Mouse (Mus musculus) liver, embryonic 13.5 days (tissue): ENCODE results near the gene Ms4a2. TPM values are rescaled to one million over a fixed set of nuclear protein-coding genes. Genes with fewer than 3 reads are reported as not detected.

ENCODE experiments used
- ATAC-seq: fragments of 200-750 bp; cut with Nextera tagmentation; 2 replicates; pipeline ENCODE4 v1.8.0; 2017; ENCODE audit warnings: low read depth, mild to moderate bottlenecking, moderate number of reproducible peaks, moderate library complexity
- DNase-seq: peaks from one replicate; pipeline ENCODE4 v3.0.0; 2022
- H3K27ac ChIP-seq: fragments of 300-500 bp; sonication (generic); 2 replicates; pipeline ENCODE4 v1.5.1; 2015; ENCODE audit warnings: moderate library complexity, mild to moderate bottlenecking, inconsistent platforms
- H3K27me3 ChIP-seq: fragments of 300-500 bp; sonication (generic); 2 replicates; pipeline ENCODE4 v1.6.1; 2015; ENCODE audit warnings: mild to moderate bottlenecking, inconsistent platforms
- H3K36me3 ChIP-seq: fragments of 300-500 bp; sonication (generic); 2 replicates; pipeline ENCODE4 v1.6.1; 2015; ENCODE audit warnings: mild to moderate bottlenecking, inconsistent platforms
- H3K4me1 ChIP-seq: fragments of 300-500 bp; sonication (generic); replicated peaks from 2 replicates; pipeline ENCODE4 v1.6.1; 2015; ENCODE audit warnings: inconsistent platforms
- H3K4me2 ChIP-seq: fragments of 300-500 bp; sonication (generic); 2 replicates; pipeline ENCODE4 v1.6.1; 2015; ENCODE audit warnings: inconsistent platforms, mild to moderate bottlenecking, moderate library complexity
- H3K4me3 ChIP-seq: fragments of 300-500 bp; sonication (generic); replicated peaks from 2 replicates; pipeline ENCODE4 v1.5.1; 2015; ENCODE audit warnings: mild to moderate bottlenecking, inconsistent platforms
- H3K9ac ChIP-seq: fragments of 300-500 bp; sonication (generic); 2 replicates; pipeline ENCODE4 v1.6.1; 2015; ENCODE audit warnings: mild to moderate bottlenecking, inconsistent platforms
- H3K9me3 ChIP-seq: fragments of 300-500 bp; sonication (generic); replicated peaks from 2 replicates; pipeline ENCODE4 v1.6.1; 2016; ENCODE audit warnings: inconsistent platforms
- WGBS: fragments of 180-500 bp; shearing (Covaris S2); methylation state at CpG from one replicate; pipeline ENCODE4 v1.1.7; 2015; ENCODE audit not compliant: insufficient replicate concordance; 5-methylcytosine and 5-hydroxymethylcytosine counted together
- polyA plus RNA-seq: library from polyadenylated mRNA; unstranded; fragments of >200 nt; fragmentation: Nextera tagmentation; extraction: Ambion mirVana; gene quantifications from 2 replicates; pipeline ENCODE4 v1.2.1, GENCODE M21; 2015

The Ms4a2 gene
- polyA plus RNA-seq, result 0.90 and 1.3 TPM in 2 replicates

- no peaks in the 10 kb centered on the region for H3K36me3 ChIP-seq
Measured at GRCm38 (mm10) chr19:11623551-11623950, at the start of gene Ms4a2. TSS of gene Ms4a2 (minus strand) at chr19:11623719.

DNA sequence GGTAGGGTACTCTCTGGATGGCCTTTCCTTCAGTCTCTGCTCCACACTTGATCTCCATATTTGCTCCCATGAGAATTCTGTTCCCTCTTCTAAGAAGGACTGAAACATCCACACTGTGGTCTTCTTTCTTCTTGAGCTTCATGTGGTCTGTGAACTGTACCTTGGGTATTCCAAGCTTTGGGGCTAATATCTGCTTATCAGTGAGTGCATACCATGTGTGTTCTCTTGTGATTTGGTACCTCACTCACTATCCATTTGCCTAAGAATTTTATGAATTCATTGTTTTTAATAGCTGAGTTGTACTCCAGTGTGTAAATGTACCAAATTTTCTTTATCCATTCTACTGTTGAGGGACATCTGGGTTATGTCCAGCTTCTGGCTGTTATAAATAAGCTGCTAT is 38.0 kb upstream of the Ms4a2 start:
- DNase-seq (no peak), ATAC-seq (peak; percentile 58; the same call in 1 of the 2 replicates)
- no peak overlapping the region for H3K27ac ChIP-seq
- no peaks in the 10 kb centered on the region for H3K9me3 ChIP-seq
- H3K27me3 ChIP-seq, result no peaks in the 10 kb centered on the region
- no peaks in the 10 kb centered on the region for H3K36me3 ChIP-seq
- H3K9ac ChIP-seq, result no peak overlapping the region
- H3K4me2 ChIP-seq, result 0 out of 2 replicates have a peak overlapping the region, but pooled peaks have one; percentile 6
- no peak overlapping the region for H3K4me3 ChIP-seq
- H3K4me1 ChIP-seq, result peaks cover 12% of the 10 kb centered on the region

More at GRCm38 (mm10) chr19:11623551-11623950, at the start of gene Ms4a2:
- no peaks in the 10 kb centered on the region for H3K27me3 ChIP-seq
- ATAC-seq (no peak), DNase-seq (no peak)
- 63% methylated on average over 2 of the region's 2 CpGs for WGBS
- H3K9me3 ChIP-seq, result no peaks in the 10 kb centered on the region
- H3K4me3 ChIP-seq, result no peak within 1 kb of the TSS
- no peak within 1 kb of the TSS for H3K4me2 ChIP-seq
- H3K9ac ChIP-seq, result no peak within 1 kb of the TSS
- H3K4me1 ChIP-seq, result peaks cover 13% of the 10 kb centered on the region
- no peak within 1 kb of the TSS for H3K27ac ChIP-seq

DNA sequence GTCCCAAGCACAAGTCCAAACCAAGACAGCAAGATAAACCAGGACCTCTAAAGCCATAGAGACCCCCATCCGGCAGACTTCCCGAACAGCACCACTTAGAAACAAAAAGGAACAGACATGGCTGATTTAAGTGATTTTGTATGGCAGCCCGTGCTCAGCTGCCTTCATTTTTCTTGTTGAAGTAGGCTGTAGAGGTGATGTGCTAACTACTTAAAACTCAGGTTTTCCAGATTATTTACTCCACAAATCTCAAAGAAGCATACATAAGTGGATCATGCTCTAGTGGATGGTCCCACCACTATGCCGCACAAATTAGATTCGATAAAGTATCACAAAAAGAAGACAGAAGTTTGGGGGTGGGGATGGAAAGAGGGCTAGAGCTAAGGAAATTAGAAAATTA is 36.9 kb upstream of the Ms4a2 start, which contains the start of gene Oosp2:
Oosp2 (minus strand) TSS at position 101 of the 400 bp plus-strand sequence.
- no peak for ATAC-seq
- DNase-seq, result no peak
- no peaks in the 10 kb centered on the region for H3K9me3 ChIP-seq
- 80% methylated on average over 5 of the region's 5 CpGs for WGBS
- H3K27me3 ChIP-seq, result no peaks in the 10 kb centered on the region
- 0 out of 2 replicates have a peak within 1 kb of the TSS, but pooled peaks have one; percentile 6 for H3K4me2 ChIP-seq
- H3K27ac ChIP-seq, result no peak within 1 kb of the TSS
- no peaks in the 10 kb centered on the region for H3K36me3 ChIP-seq
- peaks cover 12% of the 10 kb centered on the region for H3K4me1 ChIP-seq
- H3K4me3 ChIP-seq, result no peak within 1 kb of the TSS
- H3K9ac ChIP-seq, result no peak within 1 kb of the TSS

GRCm38 (mm10) chr19:11659142-11659541 is 35.6 kb upstream of the Ms4a2 start:
- H3K4me3 ChIP-seq, result no peak overlapping the region
- H3K9me3 ChIP-seq, result no peaks in the 10 kb centered on the region
- no peaks in the 10 kb centered on the region for H3K27me3 ChIP-seq
- ATAC-seq, result no peak
- no peak overlapping the region for H3K27ac ChIP-seq
- H3K4me1 ChIP-seq, result peaks cover 12% of the 10 kb centered on the region
- 37% methylated on average over 2 of the region's 2 CpGs for WGBS
- no peaks in the 10 kb centered on the region for H3K36me3 ChIP-seq
- no peak for DNase-seq
- no peak overlapping the region for H3K4me2 ChIP-seq
- no peak overlapping the region for H3K9ac ChIP-seq

DNA sequence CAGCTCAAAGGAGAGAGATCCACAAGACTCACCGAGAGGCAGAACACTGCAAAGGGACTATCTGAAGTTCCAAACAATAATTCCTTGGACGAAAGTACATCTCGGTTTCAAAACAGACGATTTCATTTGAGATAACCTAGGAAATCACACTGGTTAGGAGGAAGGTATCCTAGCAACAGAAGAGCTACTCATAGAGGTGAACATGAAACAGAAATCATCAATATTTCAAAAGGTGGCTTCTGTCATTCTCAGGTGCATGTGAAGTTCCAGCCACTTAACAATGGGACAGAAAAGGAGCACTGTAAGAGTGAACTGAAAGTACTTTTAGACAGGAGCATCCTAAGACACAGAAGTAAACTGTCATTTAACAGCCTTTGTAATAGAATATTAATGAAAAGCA is 26.0 kb upstream of the Ms4a2 start:
- no peak overlapping the region for H3K4me3 ChIP-seq
- H3K4me2 ChIP-seq, result no peak overlapping the region
- no peaks in the 10 kb centered on the region for H3K36me3 ChIP-seq
- ATAC-seq (no peak), DNase-seq (no peak)
- no peak overlapping the region for H3K9ac ChIP-seq
- no peaks in the 10 kb centered on the region for H3K27me3 ChIP-seq
- WGBS, result 64% methylated on average over 4 of the region's 4 CpGs
- no peaks in the 10 kb centered on the region for H3K9me3 ChIP-seq
- H3K27ac ChIP-seq, result no peak overlapping the region
- no peaks in the 10 kb centered on the region for H3K4me1 ChIP-seq

GRCm38 (mm10) chr19:11646166-11646565 is 22.6 kb upstream of the Ms4a2 start:
- no peak for DNase-seq
- Histone ChIP-seq H3K36me3 (no peaks in the 10 kb centered on the region), H3K27me3 (no peaks in the 10 kb centered on the region), H3K4me2 (no peak overlapping the region), H3K9me3 (no peaks in the 10 kb centered on the region), H3K4me1 (no peaks in the 10 kb centered on the region), H3K27ac (no peak overlapping the region), H3K9ac (no peak overlapping the region), H3K4me3 (no peak overlapping the region)
- 54% methylated on average over 3 of the region's 3 CpGs for WGBS
- no peak for ATAC-seq

GRCm38 (mm10) chr19:11640732-11641131 is 17.2 kb upstream of the Ms4a2 start, which contains the start of gene Ms4a3:
TSS of gene Ms4a3 (minus strand) at chr19:11640851.
- H3K4me2 ChIP-seq, result no peak within 1 kb of the TSS
- H3K9ac ChIP-seq, result no peak within 1 kb of the TSS
- DNase-seq (no peak), ATAC-seq (no peak)
- H3K4me3 ChIP-seq, result no peak within 1 kb of the TSS
- H3K36me3 ChIP-seq, result no peaks in the 10 kb centered on the region
- H3K9me3 ChIP-seq, result no peaks in the 10 kb centered on the region
- no peak within 1 kb of the TSS for H3K27ac ChIP-seq
- 28% methylated on average over 1 of the region's 1 CpGs for WGBS
- H3K27me3 ChIP-seq, result no peaks in the 10 kb centered on the region
- no peaks in the 10 kb centered on the region for H3K4me1 ChIP-seq

- no peak for ATAC-seq
- H3K9me3 ChIP-seq, result no peaks in the 10 kb centered on the region
- H3K4me3 ChIP-seq, result no peak overlapping the region
- H3K36me3 ChIP-seq, result no peaks in the 10 kb centered on the region
- H3K27ac ChIP-seq, result no peak overlapping the region
- H3K9ac ChIP-seq, result no peak overlapping the region
- WGBS, result 48% methylated on average over 4 of the region's 4 CpGs
- H3K27me3 ChIP-seq, result no peaks in the 10 kb centered on the region
- H3K4me2 ChIP-seq, result no peak overlapping the region
- no peaks in the 10 kb centered on the region for H3K4me1 ChIP-seq
- DNase-seq, result no peak
Measured at GRCm38 (mm10) chr19:11639038-11639437, 15.5 kb upstream of the Ms4a2 start.

DNA sequence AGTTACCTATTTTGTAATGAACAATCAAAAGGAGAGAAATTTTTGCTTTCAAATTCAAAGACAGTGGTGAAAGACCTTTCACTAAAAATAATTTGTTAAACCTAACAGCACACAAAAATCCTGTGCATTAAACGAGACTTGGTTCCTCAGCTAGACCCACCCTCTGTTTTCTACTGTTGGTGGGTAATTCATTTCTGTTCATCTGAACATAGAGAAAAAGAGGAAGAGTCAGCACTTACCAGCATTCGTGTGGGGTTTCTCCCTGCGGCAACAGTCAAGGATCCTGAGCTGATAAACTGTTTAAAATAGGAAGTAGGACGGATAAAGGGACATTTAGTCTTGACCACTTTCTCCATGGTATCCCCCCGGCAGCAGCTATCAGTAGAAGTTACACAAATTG is 12.1 kb upstream of the Ms4a2 start:
- Histone ChIP-seq H3K4me3 (no peak overlapping the region), H3K27me3 (no peaks in the 10 kb centered on the region)
- 13% methylated on average over 5 of the region's 5 CpGs for WGBS

GRCm38 (mm10) chr19:11634330-11634729 is 10.8 kb upstream of the Ms4a2 start:
- 34% methylated on average over 2 of the region's 2 CpGs for WGBS
- DNase-seq (no peak), ATAC-seq (no peak)
- no peak overlapping the region for H3K4me2 ChIP-seq
- no peak overlapping the region for H3K9ac ChIP-seq
- H3K9me3 ChIP-seq, result no peaks in the 10 kb centered on the region
- no peak overlapping the region for H3K27ac ChIP-seq
- no peaks in the 10 kb centered on the region for H3K36me3 ChIP-seq
- no peaks in the 10 kb centered on the region for H3K27me3 ChIP-seq
- H3K4me1 ChIP-seq, result no peaks in the 10 kb centered on the region
- H3K4me3 ChIP-seq, result no peak overlapping the region

More for the DNA sequence above, 12.1 kb upstream of the Ms4a2 start:
- Histone ChIP-seq H3K9ac (no peak overlapping the region), H3K27ac (no peak overlapping the region), H3K4me2 (no peak overlapping the region), H3K9me3 (no peaks in the 10 kb centered on the region), H3K36me3 (no peaks in the 10 kb centered on the region), H3K4me1 (no peaks in the 10 kb centered on the region)
- no peak for DNase-seq
- no peak for ATAC-seq

DNA sequence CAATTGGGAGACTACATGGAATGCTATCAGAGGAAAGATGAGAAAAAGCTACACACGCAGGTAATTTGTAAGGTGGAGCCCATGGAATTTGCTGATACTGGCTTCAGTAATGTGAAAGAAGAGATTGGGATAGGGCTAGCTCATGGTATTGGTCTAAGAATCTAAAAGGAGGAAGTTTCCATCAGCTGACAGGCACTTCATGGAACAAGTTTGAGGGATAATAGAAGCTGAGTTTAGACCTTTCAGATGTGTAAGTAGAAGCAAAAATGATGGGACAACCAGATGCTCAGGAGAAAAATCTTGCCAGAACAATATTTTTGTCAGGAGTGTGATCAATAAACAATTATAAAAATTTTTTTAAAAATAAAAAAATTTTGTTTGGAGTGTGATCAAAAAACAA is 10.2 kb upstream of the Ms4a2 start:
- H3K4me2 ChIP-seq, result no peak overlapping the region
- H3K36me3 ChIP-seq, result no peaks in the 10 kb centered on the region
- no peak overlapping the region for H3K9ac ChIP-seq
- no peaks in the 10 kb centered on the region for H3K9me3 ChIP-seq
- H3K27ac ChIP-seq, result no peak overlapping the region
- no peak for DNase-seq
- H3K27me3 ChIP-seq, result no peaks in the 10 kb centered on the region
- 69% methylated on average over 1 of the region's 1 CpGs for WGBS
- H3K4me1 ChIP-seq, result no peaks in the 10 kb centered on the region
- H3K4me3 ChIP-seq, result no peak overlapping the region
- no peak for ATAC-seq

GRCm38 (mm10) chr19:11625231-11625630 is 1.7 kb upstream of the Ms4a2 start:
- ATAC-seq (peak; percentile 87), DNase-seq (peak; percentile 32)
- Histone ChIP-seq H3K36me3 (no peaks in the 10 kb centered on the region), H3K4me3 (no peak overlapping the region), H3K4me2 (no peak overlapping the region), H3K9ac (no peak overlapping the region), H3K27me3 (no peaks in the 10 kb centered on the region), H3K27ac (no peak overlapping the region), H3K4me1 (peaks cover 8% of the 10 kb centered on the region), H3K9me3 (no peaks in the 10 kb centered on the region)
- 24% methylated on average over 5 of the region's 5 CpGs for WGBS
